Mouse (Mus musculus) gastrocnemius, adult 8-10 months (tissue): Measurements from ENCODE around the gene Pon2. TPM values are rescaled to one million over a fixed set of nuclear protein-coding genes. Genes with fewer than 3 reads are reported as not detected.
"Not testable (repeated sequence)": the region's sequence is repeated elsewhere in the genome, so short reads cannot be mapped to it uniquely, and the experiment has no call there.

Source experiments
- DNase-seq, 2 experiments: peaks; one replicate each; pipeline ENCODE4 v3.0.0; 2022; ENCODE audit warnings: low spot score in 2 of 2
- total RNA-seq, 4 experiments: library from RNA; stranded (reverse); gene quantifications; 2 replicates each; pipeline ENCODE4 v1.2.4; 2022

Gene Pon2
- 10 to 100 TPM; 15.1 to 19.2 (median 18.5) TPM for total RNA-seq

DNA sequence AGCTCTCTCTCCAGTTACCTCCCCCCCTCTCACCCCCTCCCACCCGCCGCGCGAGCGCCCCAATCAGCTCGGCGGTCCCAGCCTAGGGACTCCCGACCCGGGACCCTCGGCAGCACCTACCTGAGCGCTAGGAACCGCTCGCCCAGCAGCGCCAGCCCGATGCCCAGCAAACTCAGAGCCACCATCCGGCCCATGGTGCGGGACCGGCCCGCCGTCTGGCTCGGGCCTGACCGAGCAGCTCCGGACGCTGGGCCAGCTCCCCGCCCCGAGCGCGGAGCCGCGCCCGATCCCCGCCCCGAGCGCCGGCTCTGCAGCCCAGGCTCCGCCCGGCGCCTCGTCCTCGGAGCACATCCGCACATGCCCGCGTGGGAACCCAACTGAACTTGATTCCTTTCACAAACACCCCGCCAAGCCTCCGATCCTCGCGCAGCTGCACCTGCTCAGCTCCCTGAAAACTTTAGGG, at the start of gene Pon2:
Pon2 (minus strand) TSS at position 364 of the 463 bp plus-strand sequence.
- DNase-seq = peak; percentile 71 to 82

DNA sequence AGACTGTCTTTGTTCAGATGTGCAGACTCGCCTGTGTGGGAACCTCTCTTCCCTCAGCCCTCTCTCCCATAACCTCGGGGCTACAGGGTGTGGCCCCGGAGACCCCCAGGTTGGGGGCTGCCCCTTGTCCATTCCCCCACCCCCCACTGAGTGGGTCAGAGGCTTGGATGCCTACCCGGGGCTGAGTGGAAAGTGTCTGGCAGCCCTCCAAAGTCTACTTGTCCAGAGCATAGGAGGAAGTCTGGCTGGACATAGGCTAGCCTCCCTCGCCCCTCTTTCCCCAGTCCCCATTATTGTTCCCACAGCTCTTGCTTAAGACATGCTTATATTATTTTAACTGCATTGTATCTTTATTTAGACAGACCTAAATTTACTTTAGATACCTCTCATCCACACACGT, 46.0 kb upstream of the Pon2 start:
- no peak for DNase-seq

DNA sequence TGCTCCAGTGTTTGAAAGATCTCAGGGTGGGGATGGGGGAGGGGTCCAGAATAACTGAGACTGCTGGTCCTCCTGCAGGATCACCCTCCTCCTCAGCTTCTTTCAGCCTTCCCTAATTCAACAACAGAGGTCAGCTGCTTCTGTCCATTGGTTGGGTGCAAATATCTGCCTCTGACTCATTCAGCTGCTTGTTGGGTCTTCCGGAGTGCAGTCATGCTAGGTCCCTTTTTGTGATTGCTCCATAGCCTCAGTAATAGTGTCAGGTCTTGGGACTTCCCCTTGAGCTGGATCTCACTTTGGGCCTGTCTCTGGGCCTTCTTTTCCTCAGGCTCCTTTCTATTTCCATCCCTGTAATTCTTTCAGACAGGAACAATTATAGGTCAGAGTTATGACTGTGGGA, 41.0 kb upstream of the Pon2 start:
- not testable (repeated sequence) for DNase-seq

DNA sequence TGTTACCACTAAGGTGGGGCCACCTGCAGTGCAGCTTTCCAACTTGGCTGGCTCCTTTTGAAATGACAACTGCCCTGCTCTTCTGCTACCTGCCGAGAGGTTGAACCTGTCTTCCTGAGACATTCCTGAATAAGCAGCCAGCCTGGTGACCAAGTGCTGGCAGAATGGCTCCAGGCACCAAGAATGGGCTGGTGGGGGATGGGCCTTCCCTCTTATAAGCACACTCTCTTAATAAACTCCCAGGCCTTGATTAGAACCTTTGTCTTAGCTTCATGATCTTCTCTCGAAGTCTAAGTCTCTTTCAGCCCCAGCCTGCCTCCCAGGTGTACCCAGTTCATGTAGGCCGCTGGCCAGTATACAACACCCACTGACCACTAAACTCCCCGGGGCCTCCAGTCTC, 40.5 kb upstream of the Pon2 start:
- DNase-seq = not testable (repeated sequence)

DNA sequence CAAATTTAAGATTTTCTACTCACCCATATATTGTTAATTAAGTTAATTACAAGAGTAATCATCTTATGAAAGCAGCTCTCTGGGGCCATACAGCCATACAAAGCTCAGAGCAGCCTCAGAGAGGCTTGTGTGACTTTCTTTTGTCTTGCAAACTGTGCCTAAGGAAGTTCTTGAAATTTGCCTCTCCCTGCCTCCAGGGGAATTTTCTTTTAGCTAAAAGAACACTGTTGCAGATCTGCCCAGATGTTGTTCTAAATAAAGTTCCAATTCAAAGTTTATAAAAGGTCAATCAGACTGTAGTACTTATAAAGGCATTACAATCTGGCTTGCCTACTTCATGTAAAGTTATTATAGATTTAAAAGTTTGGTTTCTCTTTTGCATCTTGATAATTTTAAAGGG, 37.8 kb upstream of the Pon2 start:
- not testable (repeated sequence) for DNase-seq

DNA sequence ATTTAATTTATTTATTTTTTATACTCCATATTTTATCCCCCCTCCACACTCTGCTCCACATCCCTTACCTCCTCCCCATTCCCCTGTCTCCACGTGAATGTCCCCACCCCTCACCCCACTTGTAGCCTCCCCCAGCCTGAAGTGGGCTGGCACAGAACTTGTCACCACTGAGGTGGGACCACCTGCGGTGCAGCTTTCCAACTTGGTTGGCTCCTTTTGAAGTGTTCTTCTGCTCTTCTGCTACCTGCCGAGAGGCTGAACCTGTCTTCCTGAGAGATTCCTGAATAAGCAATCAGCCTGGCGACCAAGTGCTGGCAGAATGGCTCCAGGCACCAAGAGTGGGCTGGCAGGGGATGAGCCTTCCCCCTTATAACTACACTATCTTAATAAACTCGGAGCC, 35.8 kb upstream of the Pon2 start:
- DNase-seq = no peak

DNA sequence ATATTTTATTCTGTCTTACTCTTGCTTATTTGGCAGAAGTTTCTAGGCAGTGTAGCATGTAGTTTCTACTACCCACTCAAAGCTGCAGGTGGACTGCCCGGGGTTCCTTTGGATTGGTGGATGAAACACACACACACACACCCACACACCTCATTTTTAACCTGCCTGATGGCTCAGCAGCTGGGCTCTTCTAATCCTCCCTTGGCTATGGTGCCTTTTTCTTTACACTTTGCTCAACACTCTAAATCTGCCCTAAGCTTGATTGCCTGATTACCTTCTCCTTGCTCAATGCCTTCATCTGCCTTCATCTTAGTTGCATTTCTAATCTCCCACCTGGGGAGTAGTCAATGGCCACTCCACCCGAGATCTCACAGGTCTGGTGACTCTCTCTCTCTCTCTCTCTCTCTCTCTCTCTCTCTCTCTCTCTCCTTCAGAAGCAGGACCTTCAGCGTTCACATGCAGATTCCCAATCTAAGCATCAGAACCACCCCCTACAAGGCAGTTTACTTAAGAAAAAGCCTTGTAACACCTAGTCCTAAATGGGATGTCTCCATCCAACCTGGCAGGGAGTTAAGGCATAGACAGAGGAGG, 34.4 kb upstream of the Pon2 start:
- no peak for DNase-seq

DNA sequence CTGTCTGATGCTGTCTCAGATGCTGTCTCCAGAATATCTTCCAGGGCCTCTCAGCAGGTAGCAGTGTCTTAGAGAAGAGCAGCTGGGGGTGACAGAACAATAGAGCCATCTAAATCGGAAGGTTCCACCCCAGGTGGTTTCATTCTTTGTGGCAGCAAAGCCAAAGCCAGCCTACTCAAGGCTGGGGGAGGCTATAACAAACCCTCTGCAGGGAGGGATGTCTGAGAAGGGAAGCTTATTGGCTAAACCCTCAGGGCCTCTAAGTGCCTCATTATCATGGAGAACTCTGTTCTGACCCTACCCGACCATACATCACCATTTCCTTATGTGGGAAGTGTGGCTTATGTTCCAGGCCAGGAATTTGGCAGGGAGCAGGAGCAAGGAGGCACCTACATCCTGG, 26.9 kb upstream of the Pon2 start:
- no peak for DNase-seq

DNA sequence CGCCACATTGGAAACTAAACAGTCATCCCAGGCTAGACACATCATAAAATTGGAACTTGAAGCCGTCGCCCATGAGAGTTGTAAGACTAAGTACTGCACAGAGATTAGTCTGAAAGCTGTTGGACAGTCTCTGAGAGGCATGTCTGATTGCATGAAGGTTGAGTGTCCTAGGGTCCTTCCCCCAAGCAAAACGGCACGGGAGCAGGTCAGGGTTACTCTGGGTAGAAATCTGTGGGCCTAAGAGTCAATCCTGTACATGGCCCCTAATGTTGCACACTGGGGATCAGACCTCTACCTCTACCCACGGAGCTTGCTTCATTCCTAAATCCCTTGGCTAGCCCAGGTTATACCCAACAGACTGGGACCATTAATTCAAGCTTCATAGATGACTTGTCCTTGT, 25.8 kb upstream of the Pon2 start:
- DNase-seq = not testable (repeated sequence)

DNA sequence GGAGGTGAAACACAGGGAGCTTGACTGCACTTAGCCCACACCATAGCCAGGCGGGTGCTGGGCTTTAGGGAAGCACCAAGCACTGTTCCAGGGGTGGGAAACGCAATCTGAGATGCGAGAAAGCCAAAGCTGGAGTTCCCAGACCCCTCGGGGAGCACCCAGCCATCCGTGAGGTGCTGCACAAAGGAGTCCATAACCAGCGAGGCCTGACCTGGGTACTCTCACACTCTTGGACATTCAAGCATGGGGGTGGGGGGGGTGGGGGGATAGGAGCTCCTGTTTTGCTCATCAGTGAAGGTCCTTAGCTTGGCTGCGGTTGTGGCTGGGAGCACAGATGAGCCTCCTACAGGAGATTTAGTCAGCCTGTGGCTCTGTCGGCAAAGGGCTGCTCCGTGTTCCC, 18.4 kb upstream of the Pon2 start:
- no peak for DNase-seq

DNA sequence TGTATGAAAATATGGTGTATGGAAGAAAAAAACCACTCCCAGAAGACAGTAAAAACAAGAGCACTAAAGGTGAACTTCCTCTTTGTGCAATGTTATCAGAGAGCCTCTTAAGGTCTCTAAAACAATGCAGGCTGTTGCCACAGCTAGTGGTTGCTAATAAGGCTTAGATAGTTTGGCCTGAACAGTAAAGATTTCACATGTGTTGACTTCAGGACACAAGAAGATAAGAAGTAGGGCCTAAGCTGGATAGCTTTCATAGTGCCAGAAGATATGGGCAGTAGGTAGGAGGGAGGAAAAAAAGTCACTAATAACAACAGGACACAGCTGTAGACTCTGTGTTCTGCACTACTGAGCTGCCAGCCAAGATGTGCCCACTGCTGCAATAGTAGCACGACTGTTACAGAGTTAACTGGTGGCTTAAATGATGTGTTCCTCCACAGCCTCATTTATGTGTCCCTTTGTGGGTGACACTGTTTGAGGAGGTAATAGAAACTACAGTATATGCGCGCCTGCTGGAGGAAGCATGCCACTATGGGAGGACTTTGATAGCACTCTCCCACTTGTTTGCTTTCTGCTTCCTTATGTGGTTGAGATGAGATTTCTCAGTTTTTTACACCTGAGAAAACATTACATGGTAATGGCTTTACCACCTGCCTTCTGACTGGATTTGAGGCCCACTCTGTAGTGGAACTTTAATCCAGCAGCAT, 17.0 kb upstream of the Pon2 start:
- no peak for DNase-seq

DNA sequence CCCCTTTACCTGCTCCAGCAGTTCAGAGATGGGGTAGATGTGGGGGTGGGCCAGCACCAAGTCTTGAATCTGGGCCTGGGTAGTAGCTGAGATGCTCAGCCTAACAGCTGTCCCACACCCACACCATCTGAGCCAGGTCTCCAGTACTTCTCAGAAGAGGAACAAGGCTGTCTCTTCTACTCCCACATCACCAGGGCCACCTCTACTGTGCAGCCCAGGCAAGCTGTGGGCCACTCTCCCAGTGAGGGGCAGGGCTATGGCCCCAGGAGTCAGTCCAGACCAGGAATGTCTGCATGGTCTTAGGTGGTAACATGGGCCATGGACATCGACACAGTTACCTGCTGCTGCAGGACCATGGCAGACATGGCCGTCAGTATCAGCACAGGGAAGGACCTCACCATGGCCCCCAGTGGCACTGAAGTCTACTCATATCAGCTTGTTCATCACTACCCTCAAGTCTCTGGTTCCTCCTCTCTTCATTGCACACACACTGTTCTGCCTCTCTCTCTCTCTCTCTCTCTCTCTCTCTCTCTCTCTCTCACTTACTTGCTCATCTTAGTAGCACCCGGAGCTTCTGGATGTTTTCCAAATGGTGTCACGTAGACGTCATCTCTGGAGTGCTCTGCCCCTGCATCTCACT, 15.8 kb upstream of the Pon2 start:
- DNase-seq = no peak

DNA sequence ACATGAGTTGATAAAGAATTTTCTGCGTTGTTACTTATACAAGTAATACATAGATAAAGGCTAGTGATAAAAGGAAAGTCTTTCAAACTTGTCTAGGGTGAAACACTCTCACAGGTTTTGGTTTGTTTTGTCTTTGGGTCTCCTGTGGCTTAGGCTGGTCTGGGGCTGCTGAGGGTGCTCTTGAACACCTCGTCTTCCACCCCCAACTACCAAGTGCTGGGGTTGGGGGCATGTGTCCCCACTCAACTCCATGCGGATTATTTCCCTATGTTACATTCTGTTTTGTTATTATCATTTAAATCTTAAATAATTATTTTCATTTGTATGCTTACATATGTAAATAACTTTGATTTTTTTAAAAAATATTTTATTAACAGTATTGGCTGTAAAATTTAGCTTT, 12.2 kb upstream of the Pon2 start:
- DNase-seq = no peak

DNA sequence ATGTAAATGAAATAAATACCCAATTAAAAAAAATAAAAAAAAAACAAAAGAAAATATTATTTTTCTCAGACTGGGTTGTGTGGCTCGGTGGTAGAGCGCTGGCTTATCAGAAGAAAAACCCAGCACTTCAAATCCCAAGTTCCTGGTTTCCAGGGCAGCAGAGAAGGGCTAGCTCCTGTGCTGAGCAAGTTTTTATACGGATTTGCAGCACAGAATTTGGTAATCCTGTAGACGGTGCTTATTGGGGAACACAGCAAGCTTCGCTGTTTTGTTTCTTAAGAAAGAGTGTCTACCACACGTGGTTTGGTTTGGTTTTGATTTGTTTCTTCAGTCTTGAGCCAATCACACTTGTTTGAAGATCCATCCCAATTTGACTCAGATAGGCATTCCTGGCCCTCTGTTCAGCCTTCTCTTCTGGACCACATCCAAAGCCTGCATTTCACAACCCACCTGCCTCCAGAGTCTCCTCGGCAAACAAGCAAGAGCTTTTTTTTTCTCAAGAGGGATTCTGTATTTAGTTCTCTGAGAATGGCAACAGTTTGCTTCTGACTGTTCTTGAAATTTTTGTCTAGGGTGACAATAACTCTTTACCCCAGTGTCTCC, 11.4 kb upstream of the Pon2 start:
- DNase-seq = no peak

DNA sequence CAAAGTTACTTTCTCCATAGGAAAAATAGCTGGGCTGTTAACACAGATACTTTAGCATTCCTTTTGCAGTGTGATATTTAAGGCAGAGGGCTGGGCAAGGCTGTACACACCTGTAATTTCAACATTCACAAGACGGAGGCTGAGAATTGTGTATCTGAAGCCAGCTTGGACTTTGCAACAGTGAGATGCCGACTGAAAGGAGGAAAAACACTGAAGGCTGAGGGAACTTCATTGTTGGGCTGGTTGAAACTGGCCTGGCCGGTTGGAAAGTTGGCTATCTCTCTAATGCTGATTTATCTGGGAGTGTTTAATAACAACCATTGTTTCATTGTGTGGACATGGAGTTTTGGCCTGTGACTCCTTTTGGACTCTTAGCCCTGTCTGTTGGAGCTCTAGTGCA, 7.7 kb upstream of the Pon2 start:
- no peak for DNase-seq

DNA sequence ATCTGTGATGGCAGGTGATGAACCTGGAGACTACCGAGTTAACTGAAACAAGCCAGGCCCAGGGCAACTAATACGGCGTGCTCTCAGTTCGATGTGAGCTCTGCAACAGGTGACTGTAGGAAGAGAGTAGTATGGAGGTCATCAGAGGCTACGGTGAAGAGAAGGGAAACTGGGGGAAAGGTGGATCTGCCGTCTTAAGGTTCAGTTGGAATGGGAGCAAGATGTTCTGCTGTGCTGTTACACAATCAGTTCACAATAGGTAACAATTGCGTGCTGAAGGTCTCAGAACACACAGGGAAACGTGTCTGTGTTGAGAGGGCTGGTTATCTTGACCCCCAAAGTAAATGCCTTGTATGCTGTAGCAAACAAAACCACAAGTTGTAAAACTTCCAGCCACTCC, 6.7 kb upstream of the Pon2 start:
- no peak for DNase-seq

DNA sequence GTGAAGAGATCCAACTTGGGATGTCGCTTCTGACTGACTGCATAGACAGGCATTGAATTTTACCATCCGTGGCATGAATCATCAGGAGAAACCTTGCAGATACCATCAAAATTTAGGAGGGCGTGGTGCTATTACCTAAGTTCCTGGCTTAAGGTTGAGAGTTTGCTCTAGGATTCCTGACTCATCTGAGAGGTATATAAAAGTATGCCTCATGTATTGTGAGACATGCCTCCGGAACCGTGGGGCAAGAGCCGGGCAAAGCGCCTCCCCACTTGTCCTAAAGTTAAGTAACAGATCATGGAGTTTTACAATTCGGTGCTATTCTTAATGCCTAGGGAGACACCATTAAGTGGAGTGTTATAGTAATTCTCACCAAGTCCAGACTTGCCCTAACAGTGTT, 2.4 kb upstream of the Pon2 start:
- DNase-seq = no peak

DNA sequence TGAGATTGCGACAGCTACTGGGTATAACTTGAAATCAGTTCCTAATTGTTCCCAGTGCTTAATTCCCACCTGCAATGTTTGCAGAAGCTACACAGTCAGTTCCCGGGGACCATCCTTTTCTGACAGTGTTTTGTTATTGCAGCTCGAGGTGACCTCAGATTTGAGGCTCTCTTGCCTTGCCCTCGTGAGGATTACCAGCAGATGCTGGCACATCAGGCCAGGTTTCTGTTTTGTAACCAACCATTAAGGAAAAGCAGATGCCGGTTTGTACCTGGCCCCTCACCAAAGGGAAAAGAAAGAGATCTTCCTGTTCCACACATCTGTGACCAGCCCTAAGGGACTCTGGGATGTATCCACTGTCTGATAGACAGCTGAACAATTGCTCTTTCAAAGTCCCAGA, 1.3 kb upstream of the Pon2 start:
- no peak for DNase-seq

DNA sequence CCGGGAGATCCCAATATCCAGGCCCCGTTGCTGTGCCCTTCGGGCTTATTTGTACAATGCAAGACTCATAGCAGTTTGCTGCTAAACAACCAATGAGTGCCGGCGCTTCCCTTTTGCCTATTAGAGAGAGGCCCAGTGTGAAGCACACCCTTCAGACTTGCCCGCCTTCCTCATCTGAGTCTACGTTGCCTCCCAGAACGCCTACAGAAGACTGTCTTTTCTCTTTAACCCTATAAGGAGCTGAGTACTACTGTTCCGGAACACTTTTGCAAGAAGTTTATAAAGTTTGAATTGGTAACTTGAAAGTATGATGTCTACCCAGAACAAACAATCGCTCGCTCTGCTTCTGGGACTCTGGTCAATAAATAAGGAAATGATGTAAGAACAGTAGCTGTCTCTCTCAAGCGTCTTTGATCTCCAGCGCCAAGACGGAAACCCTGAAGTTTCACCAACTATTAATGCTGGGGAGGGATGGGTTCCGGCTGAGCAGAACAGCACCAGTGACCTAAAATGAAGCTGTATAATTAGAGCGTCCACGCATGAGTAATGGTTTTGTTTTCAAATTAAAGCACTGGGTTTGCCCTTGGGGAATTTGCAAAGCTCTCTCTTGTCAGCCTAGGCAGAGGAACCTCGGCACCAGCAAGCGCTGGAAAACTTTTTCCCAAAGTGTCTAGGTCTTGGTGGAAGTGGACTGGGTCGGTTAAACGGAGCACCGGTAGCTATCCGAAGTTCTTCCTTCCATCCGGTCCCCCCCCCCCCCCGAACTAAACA, 749 bp downstream of the Pon2 start:
- peak; percentile 11 to 23 for DNase-seq

DNA sequence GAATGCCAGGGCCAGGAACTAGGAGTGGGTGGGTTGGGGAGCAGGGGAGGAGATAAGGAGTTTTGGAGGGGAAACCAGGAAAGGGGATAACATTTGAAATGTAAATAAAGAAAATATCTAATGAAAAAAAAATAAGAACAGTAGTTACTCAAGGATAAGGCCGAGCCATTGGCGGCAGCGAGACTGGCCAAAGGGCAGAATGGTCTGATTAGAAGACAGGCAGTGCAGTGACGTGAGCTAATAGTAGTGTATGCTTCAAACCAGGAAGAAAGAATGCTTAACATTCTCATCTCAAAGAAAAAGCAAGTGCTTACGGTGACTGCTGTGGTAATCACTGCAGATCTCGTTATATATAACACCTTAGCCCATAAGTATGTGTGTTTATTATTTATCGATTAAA, 2.2 kb downstream of the Pon2 start:
- DNase-seq = no peak

DNA sequence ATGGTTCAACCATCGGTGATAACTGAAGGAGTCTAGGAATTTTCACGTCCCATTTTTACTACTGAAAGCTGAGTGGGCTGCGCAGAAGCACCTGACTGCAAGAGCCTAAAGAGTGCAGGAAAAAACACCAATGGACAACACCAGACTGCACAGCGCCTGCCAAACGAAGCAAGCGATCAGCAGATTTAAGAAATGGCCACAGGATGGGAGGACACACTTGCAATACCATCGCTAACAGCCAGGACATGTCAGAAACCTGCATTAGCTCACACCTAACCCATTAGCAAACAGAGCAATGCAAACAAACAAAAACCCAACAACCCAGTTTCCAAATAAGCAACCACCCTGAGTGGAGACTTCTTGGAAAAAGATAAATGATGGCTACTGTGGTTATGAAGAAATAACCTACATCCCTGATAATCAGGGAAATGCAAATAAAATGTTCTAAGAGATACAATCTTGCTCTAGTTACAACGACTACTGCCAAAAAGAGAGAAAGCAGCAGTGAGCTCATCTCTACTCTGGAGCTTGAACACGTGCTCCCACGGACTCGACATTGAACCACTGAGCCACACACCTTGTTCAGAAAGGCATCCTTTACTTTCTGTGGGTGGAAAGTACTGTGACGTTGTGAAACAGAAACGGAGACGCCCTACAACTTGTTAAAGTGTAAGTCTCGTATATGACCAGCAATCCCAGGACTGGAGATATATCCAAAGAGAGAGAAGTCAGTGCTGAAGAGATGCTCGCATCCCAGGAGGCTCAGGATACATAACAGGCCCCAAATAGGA, 3.4 kb downstream of the Pon2 start:
- DNase-seq = no peak
